Mouse (Mus musculus) forebrain, embryonic 14.5 days (tissue): ENCODE results near the gene Tex35. TPM values are rescaled to one million over a fixed set of nuclear protein-coding genes. Genes with fewer than 3 reads are reported as not detected.

ENCODE experiments used
- ATAC-seq: fragments of 200-750 bp; cut with Nextera tagmentation; 2 replicates; pipeline ENCODE4 v1.8.0; 2017; ENCODE audit warnings: mild to moderate bottlenecking, moderate library complexity
- DNase-seq: peaks from one replicate; pipeline ENCODE4 v3.0.0-alpha.2; 2015; ENCODE audit warnings: low spot score
- H3K27ac ChIP-seq: fragments of 300-500 bp; sonication (generic); 2 replicates; pipeline ENCODE4 v1.5.1; 2014; ENCODE audit warnings: low read depth, mild to moderate bottlenecking, control low read depth, low read length, moderate library complexity
- H3K27me3 ChIP-seq: fragments of 300-500 bp; sonication (generic); replicated peaks from 2 replicates; pipeline ENCODE4 v1.6.1; 2014; ENCODE audit warnings: low read length, control low read depth, mixed read lengths; ENCODE audit not compliant: control insufficient read depth, insufficient read depth
- H3K36me3 ChIP-seq: fragments of 300-500 bp; sonication (generic); 2 replicates; pipeline ENCODE4 v1.6.1; 2014; ENCODE audit warnings: low read length, control low read depth; ENCODE audit not compliant: control insufficient read depth, insufficient read depth
- H3K4me1 ChIP-seq: fragments of 300-500 bp; sonication (generic); 2 replicates; pipeline ENCODE4 v1.6.1; 2014; ENCODE audit warnings: antibody characterized with exemption, low read length, control low read depth; ENCODE audit not compliant: control insufficient read depth, insufficient read depth
- H3K4me2 ChIP-seq: fragments of 300-500 bp; sonication (generic); 2 replicates; pipeline ENCODE4 v1.6.1; 2014; ENCODE audit warnings: mild to moderate bottlenecking, control low read depth, low read length
- H3K4me3 ChIP-seq: fragments of 300-500 bp; sonication (generic); 2 replicates; pipeline ENCODE4 v1.5.1; 2014; ENCODE audit warnings: low read depth, low read length, control low read depth
- H3K9ac ChIP-seq: fragments of 300-500 bp; sonication (generic); 2 replicates; pipeline ENCODE4 v1.6.1; 2014; ENCODE audit warnings: mild to moderate bottlenecking, low read length, control low read depth, moderate library complexity
- H3K9me3 ChIP-seq: fragments of 300-500 bp; sonication (generic); replicated peaks from 2 replicates; pipeline ENCODE4 v1.6.1; 2016; ENCODE audit warnings: low read length, control low read depth, mixed read lengths; ENCODE audit not compliant: control insufficient read depth
- WGBS: fragments of 180-500 bp; shearing (Covaris S2); extraction: QIAGEN DNeasy Blood & Tissue Kit; methylation state at CpG from one replicate; pipeline ENCODE4 v1.1.7; 2014; 5-methylcytosine and 5-hydroxymethylcytosine counted together
- polyA plus RNA-seq: library from polyadenylated mRNA; unstranded; fragments of >200 nt; fragmentation: Nextera tagmentation; extraction: Ambion mirVana; gene quantifications from 2 replicates; pipeline ENCODE4 v1.2.1, GENCODE M21; 2014

Tex35 gene
- polyA plus RNA-seq, 1 experiment from 2014 or later = not detected

DNA sequence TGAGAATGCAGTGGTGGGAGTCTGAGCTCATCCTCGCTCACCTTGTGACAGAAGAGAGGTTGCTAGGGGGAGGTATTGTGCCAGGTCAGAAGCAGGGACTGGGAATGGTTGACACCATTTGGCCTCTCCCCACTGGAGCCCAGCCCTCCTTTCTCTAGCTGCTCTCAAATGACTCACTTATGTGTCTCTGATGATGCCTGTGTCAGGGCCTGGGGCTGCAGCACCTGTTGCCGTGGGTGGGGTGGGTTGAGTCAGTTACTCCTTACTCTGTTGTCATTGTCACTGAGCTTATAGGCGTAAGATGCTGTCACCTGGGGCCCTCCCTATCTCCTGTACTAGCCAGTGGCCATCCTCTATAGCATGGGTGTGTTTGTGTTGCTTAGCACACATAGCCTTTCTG is 17.6 kb downstream of the Tex35 start:
- H3K9ac ChIP-seq = no peak overlapping the region
- ATAC-seq (no peak), DNase-seq (no peak)
- no peaks in the 10 kb centered on the region for H3K36me3 ChIP-seq
- no peak overlapping the region for H3K4me3 ChIP-seq
- 93% methylated on average over 3 of the region's 3 CpGs for WGBS
- no peaks in the 10 kb centered on the region for H3K27me3 ChIP-seq
- no peaks in the 10 kb centered on the region for H3K9me3 ChIP-seq
- H3K4me1 ChIP-seq = no peaks in the 10 kb centered on the region
- H3K4me2 ChIP-seq = no peak overlapping the region
- H3K27ac ChIP-seq = no peak overlapping the region

GRCm38 (mm10) chr1:157086097-157086994 is 22.1 kb downstream of the Tex35 start:
- H3K9me3 ChIP-seq = no peaks in the 10 kb centered on the region
- no peaks in the 10 kb centered on the region for H3K27me3 ChIP-seq
- DNase-seq (peak; percentile 88), ATAC-seq (peak; percentile 82)
- peak overlapping the region; percentile 64 for H3K9ac ChIP-seq
- no peaks in the 10 kb centered on the region for H3K4me1 ChIP-seq
- WGBS = 7% methylated on average over 25 of the region's 25 CpGs
- peak overlapping the region; percentile 17; the same call in 1 of the 2 replicates for H3K27ac ChIP-seq
- peak overlapping the region; percentile 35 for H3K4me3 ChIP-seq
- no peaks in the 10 kb centered on the region for H3K36me3 ChIP-seq
- peak overlapping the region; percentile 59 for H3K4me2 ChIP-seq

GRCm38 (mm10) chr1:157082931-157083330 is 25.5 kb downstream of the Tex35 start:
- Histone ChIP-seq H3K9me3 (no peaks in the 10 kb centered on the region), H3K27ac (no peak overlapping the region), H3K4me1 (no peaks in the 10 kb centered on the region; the same call in 1 of the 2 replicates), H3K4me3 (no peak overlapping the region), H3K4me2 (no peak overlapping the region), H3K27me3 (no peaks in the 10 kb centered on the region), H3K9ac (no peak overlapping the region), H3K36me3 (no peaks in the 10 kb centered on the region)
- 89% methylated on average over 4 of the region's 4 CpGs for WGBS
- DNase-seq (no peak), ATAC-seq (no peak)

DNA sequence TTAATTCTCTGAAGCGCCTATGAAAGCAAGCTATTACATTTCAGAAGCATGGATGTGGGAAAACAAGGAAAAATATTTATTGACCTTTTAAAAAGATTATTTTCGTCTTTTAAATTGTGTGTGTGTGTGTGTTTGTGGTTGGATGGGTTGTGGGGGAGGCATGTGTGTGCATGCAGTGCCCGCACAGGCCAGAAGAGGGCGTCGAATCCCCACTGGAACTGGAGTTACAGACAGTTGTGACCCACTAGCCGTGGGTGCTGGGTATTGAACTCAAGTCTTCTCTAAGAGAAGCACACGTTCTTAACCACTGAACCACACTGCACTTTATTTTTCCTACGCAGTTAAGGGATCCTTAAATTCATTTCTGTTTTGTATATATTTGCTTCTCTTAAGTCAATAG is 26.5 kb downstream of the Tex35 start:
- H3K4me2 ChIP-seq = no peak overlapping the region
- no peak overlapping the region for H3K4me3 ChIP-seq
- H3K36me3 ChIP-seq = no peaks in the 10 kb centered on the region
- no peaks in the 10 kb centered on the region; the same call in 1 of the 2 replicates for H3K4me1 ChIP-seq
- H3K9ac ChIP-seq = no peak overlapping the region
- DNase-seq (no peak), ATAC-seq (no peak)
- no peaks in the 10 kb centered on the region for H3K9me3 ChIP-seq
- 56% methylated on average over 8 of the region's 8 CpGs for WGBS
- no peaks in the 10 kb centered on the region for H3K27me3 ChIP-seq
- H3K27ac ChIP-seq = no peak overlapping the region

DNA sequence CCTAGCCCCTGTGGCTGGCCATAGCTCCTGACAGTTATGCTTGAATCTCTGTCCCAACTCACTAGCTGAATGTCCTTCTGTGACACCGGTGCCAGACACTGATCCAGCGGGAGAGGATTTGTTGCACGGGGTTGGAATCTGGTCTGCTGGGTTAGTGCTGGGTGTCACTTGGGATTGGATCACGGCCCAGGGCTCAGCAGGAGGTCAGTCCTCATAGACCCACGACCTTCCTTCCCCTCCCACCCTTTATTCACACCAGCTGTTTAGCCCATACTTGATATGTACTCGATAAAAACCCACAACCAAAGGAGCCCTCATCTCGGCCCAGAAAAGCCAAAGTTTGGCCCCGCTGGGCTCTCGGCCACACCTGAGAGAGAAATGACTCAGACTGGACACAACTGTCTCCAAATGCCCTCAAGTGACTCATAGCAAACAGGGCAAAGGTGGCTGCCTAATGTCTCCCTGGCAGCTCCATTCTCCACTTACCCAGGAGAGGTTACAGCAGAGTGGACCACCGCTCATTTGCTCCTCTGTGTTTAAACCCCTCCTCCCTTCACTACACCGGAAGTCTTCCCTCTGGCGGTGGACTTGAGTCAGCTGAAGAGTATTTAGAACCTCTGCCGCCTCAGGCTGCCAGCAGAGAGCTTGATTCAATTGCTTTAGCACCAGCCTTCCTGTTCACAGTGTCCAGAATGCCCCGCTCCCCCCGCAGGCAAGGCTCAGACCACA is 27.2 kb downstream of the Tex35 start:
- 56% methylated on average over 15 of the region's 15 CpGs for WGBS
- peak; percentile 61 for DNase-seq
- no peak for ATAC-seq

GRCm38 (mm10) chr1:157080071-157080470 is 28.4 kb downstream of the Tex35 start:
- Histone ChIP-seq H3K9ac (no peak overlapping the region), H3K9me3 (no peaks in the 10 kb centered on the region), H3K36me3 (no peaks in the 10 kb centered on the region), H3K27me3 (no peaks in the 10 kb centered on the region), H3K4me1 (no peaks in the 10 kb centered on the region; the same call in 1 of the 2 replicates), H3K4me3 (no peak overlapping the region), H3K4me2 (no peak overlapping the region), H3K27ac (no peak overlapping the region)
- DNase-seq (no peak), ATAC-seq (no peak)
- WGBS = 77% methylated on average over 7 of the region's 7 CpGs

More for the DNA sequence above, 27.2 kb downstream of the Tex35 start:
- H3K4me1 ChIP-seq = no peaks in the 10 kb centered on the region; the same call in 1 of the 2 replicates
- H3K4me3 ChIP-seq = no peak overlapping the region
- H3K27ac ChIP-seq = no peak overlapping the region
- no peaks in the 10 kb centered on the region for H3K27me3 ChIP-seq
- no peak overlapping the region for H3K9ac ChIP-seq
- no peaks in the 10 kb centered on the region for H3K36me3 ChIP-seq
- no peaks in the 10 kb centered on the region for H3K9me3 ChIP-seq
- no peak overlapping the region for H3K4me2 ChIP-seq

DNA sequence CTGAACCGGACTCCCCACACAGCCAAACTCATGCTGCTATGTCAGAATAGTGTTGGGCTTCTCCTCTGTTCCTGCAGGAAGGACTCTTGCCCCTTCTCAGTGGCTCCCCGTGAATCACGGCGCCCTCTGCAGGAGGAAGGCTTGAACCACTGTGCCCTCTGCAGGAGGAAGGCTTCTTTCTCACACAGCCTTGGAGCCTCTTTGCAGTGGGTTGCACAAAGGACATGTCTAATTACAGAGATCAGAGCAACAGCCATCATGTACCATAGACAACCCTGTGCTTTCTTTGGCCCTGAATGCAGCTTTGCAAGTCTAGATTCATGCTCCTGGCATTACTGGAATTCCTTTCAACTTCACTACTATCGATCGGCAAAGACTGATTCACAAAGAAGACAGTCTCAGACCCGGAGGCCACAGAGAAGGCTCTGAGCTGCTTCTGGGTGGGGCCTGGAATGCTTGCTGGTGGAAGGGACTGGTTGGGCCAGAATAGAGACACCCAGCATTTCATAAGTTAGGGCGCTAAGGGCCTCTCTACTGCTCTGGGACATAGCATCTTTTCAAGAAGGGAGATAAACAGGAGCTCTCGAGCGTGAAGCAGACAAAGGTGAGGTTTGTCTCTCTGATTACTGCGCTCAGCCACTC is 29.0 kb downstream of the Tex35 start:
- Histone ChIP-seq H3K4me1 (no peaks in the 10 kb centered on the region; the same call in 1 of the 2 replicates), H3K9me3 (no peaks in the 10 kb centered on the region), H3K9ac (no peak overlapping the region), H3K4me3 (no peak overlapping the region), H3K27ac (0 out of 2 replicates have a peak overlapping the region, but pooled peaks have one; percentile 21), H3K27me3 (no peaks in the 10 kb centered on the region), H3K36me3 (no peaks in the 10 kb centered on the region), H3K4me2 (no peak overlapping the region)
- 26% methylated on average over 11 of the region's 11 CpGs for WGBS
- peak; percentile 66 for DNase-seq
- peak; percentile 21; the same call in 1 of the 2 replicates for ATAC-seq

GRCm38 (mm10) chr1:157076781-157077705 is 31.4 kb downstream of the Tex35 start:
- 64% methylated on average over 43 of the region's 43 CpGs for WGBS
- Histone ChIP-seq H3K4me3 (no peak overlapping the region), H3K9ac (no peak overlapping the region), H3K27me3 (no peaks in the 10 kb centered on the region), H3K27ac (no peak overlapping the region), H3K4me2 (no peak overlapping the region), H3K36me3 (no peaks in the 10 kb centered on the region), H3K4me1 (no peaks in the 10 kb centered on the region; the same call in 1 of the 2 replicates), H3K9me3 (no peaks in the 10 kb centered on the region)
- DNase-seq (peak; percentile 89), ATAC-seq (peak; percentile 48)
